Mouse (Mus musculus) left cerebral cortex, postnatal 10 days (tissue): ENCODE results near the gene Bhlha9. TPM values are rescaled to one million over a fixed set of nuclear protein-coding genes. Genes with fewer than 3 reads are reported as not detected.
"Not testable (repeated sequence)": the region's sequence is repeated elsewhere in the genome, so short reads cannot be mapped to it uniquely, and the experiment has no call there.

Source experiments
- DNase-seq, 2 experiments: peaks; one replicate each; pipeline ENCODE4 v3.0.0; 2021 to 2022; ENCODE audit warnings: low spot score in 2 of 2, mixed read lengths in 1 of 2; ENCODE audit errors: extremely low spot score in 1 of 2
- intact Hi-C: fragments of 180-260 bp; cut with DNase I; formaldehyde crosslinking; loops from one replicate; pipeline ENCODE4 v1.15.1; 2025
- total RNA-seq, 2 experiments: library from RNA; stranded (reverse); gene quantifications; 2 replicates each; pipeline ENCODE4 v1.2.3; 2021

The Bhlha9 gene
- total RNA-seq, 2 experiments from 2014 or later, result 4.1 to 4.8 TPM

GRCm38 (mm10) chr11:76657450-76657970 is 14.8 kb upstream of the Bhlha9 start:
- no peak for DNase-seq
- intact Hi-C loops, result loop anchor here (5.0 kb wide), 1 partner anchor 85 kb away; no protein-coding TSS in a partner anchor

GRCm38 (mm10) chr11:76659138-76659930 is 12.9 kb upstream of the Bhlha9 start:
- intact Hi-C loops, result loop anchor here (5.0 kb wide), 1 partner anchor 83 kb away; no protein-coding TSS in a partner anchor
- no peak for DNase-seq

- intact Hi-C loops, result no loop called here
- no peak for DNase-seq
These were observed 10.3 kb upstream of the Bhlha9 start for GRCm38 (mm10) chr11:76661790-76662468.

- intact Hi-C loops, result no loop called here
- DNase-seq, result no peak
These were observed 6.1 kb upstream of the Bhlha9 start for GRCm38 (mm10) chr11:76666002-76666649.

- intact Hi-C loops, result no loop called here
These were observed 4.5 kb upstream of the Bhlha9 start for GRCm38 (mm10) chr11:76667807-76668206.

GRCm38 (mm10) chr11:76672561-76673384 is 503 bp downstream of the Bhlha9 start:
- intact Hi-C loops, result no loop called here
- DNase-seq, result peak in 1 of 2 experiments; percentile 66

More at GRCm38 (mm10) chr11:76667807-76668206, 4.5 kb upstream of the Bhlha9 start:
- no peak for DNase-seq

- no peak for DNase-seq
- intact Hi-C loops, result no loop called here
These were observed 1.9 kb downstream of the Bhlha9 start for GRCm38 (mm10) chr11:76674199-76674598.

- no peak for DNase-seq
- intact Hi-C loops, result loop anchor here (5.0 kb wide), 2 partner anchors 68 to 88 kb away; partner anchors contain the start of gene Gosr1
These were observed 2.4 kb downstream of the Bhlha9 start for GRCm38 (mm10) chr11:76674704-76675103.

GRCm38 (mm10) chr11:76679508-76679907 is 7.2 kb downstream of the Bhlha9 start, which contains the start of gene Trarg1:
Gene Trarg1, plus strand, starts transcription at chr11:76679808.
- DNase-seq, result not testable (repeated sequence)
- intact Hi-C loops, result loop anchor here (5.0 kb wide), 2 partner anchors 63 to 83 kb away; partner anchors contain the start of gene Gosr1

- intact Hi-C loops, result no loop called here
- no peak for DNase-seq
These were observed 13.3 kb downstream of the Bhlha9 start for GRCm38 (mm10) chr11:76685604-76686003.

- intact Hi-C loops, result no loop called here
- DNase-seq, result no peak
These were observed 19.8 kb downstream of the Bhlha9 start for GRCm38 (mm10) chr11:76692096-76692495.

- DNase-seq, result no peak
- intact Hi-C loops, result no loop called here
These were observed 23.5 kb downstream of the Bhlha9 start for GRCm38 (mm10) chr11:76695810-76696209.

GRCm38 (mm10) chr11:76699626-76700025 is 27.4 kb downstream of the Bhlha9 start:
- intact Hi-C loops, result no loop called here
- DNase-seq, result no peak

- DNase-seq, result no peak
- intact Hi-C loops, result no loop called here
These were observed 35.4 kb downstream of the Bhlha9 start for GRCm38 (mm10) chr11:76707656-76708055.

- no peak for DNase-seq
- intact Hi-C loops, result no loop called here
These were observed 35.8 kb downstream of the Bhlha9 start for GRCm38 (mm10) chr11:76708066-76708465.

GRCm38 (mm10) chr11:76708881-76709280 is 36.6 kb downstream of the Bhlha9 start:
- intact Hi-C loops, result no loop called here

GRCm38 (mm10) chr11:76709625-76710452 is 37.6 kb downstream of the Bhlha9 start:
- intact Hi-C loops, result no loop called here
- DNase-seq, result no peak

More at GRCm38 (mm10) chr11:76708881-76709280, 36.6 kb downstream of the Bhlha9 start:
- no peak for DNase-seq
